Mouse (Mus musculus): ENCODE data around the gene Tlr2. TPM values are rescaled to one million over a fixed set of nuclear protein-coding genes. Genes with fewer than 3 reads are reported as not detected.

The Tlr2 gene
- total RNA-seq, 1 experiment from 2014 or later = 2.4 TPM

- peak; percentile 36 for DNase-seq
Measured at GRCm38 (mm10) chr3:83828145-83828611, 13.4 kb downstream of the Tlr2 start.

- DNase-seq = no peak
Measured at GRCm38 (mm10) chr3:83827684-83828083, 13.9 kb downstream of the Tlr2 start.

GRCm38 (mm10) chr3:83823774-83824173 is 17.8 kb downstream of the Tlr2 start:
- no peak for DNase-seq

- DNase-seq = no peak
Measured at GRCm38 (mm10) chr3:83816372-83816925, 25.1 kb downstream of the Tlr2 start.

GRCm38 (mm10) chr3:83812863-83813262 is 28.7 kb downstream of the Tlr2 start:
- no peak for DNase-seq

GRCm38 (mm10) chr3:83811987-83812386 is 29.6 kb downstream of the Tlr2 start:
- DNase-seq = no peak

GRCm38 (mm10) chr3:83808483-83808882 is 33.1 kb downstream of the Tlr2 start:
- DNase-seq = no peak

GRCm38 (mm10) chr3:83801649-83802155 is 39.9 kb downstream of the Tlr2 start:
- no peak for DNase-seq

GRCm38 (mm10) chr3:83799486-83799885 is 42.1 kb downstream of the Tlr2 start:
- no peak for DNase-seq

GRCm38 (mm10) chr3:83797828-83798227 is 43.7 kb downstream of the Tlr2 start:
- DNase-seq = peak; percentile 86

GRCm38 (mm10) chr3:83797098-83797497 is 44.5 kb downstream of the Tlr2 start:
- DNase-seq = no peak

- no peak for DNase-seq
Measured at GRCm38 (mm10) chr3:83791444-83791843, 50.1 kb downstream of the Tlr2 start.

GRCm38 (mm10) chr3:83789651-83790451 is 51.7 kb downstream of the Tlr2 start:
- DNase-seq = peak; percentile 49

- DNase-seq = peak; percentile 28
Measured at GRCm38 (mm10) chr3:83787776-83788305, 53.7 kb downstream of the Tlr2 start.

GRCm38 (mm10) chr3:83787086-83787485 is 54.5 kb downstream of the Tlr2 start:
- DNase-seq = no peak

Other genes with a start within 250 kb of the Tlr2 start
- 10.6 and 10.7 TPM in 2 replicates for gene Sfrp2, start 75.4 kb downstream of the Tlr2 start, total RNA-seq (2021)
- gene Tmem131l, start 198.4 kb upstream of the Tlr2 start, total RNA-seq (2021) = 45.7 and 60.1 TPM in 2 replicates

All from adrenal gland, postnatal 14 days (tissue).